Mouse (Mus musculus): Measurements from ENCODE around the gene Sox6.
"Not testable (repeated sequence)": the region's sequence is repeated elsewhere in the genome, so short reads cannot be mapped to it uniquely, and the experiment has no call there.

Sox6 gene

GRCm38 (mm10) chr7:115662121-115662520 lies 376.5 kb downstream of the Sox6 start:
- DNase-seq (ENCODE audit: low spot score in 2 of 2), result no peak

- no peak for DNase-seq (ENCODE audit: low spot score in 2 of 2)
Measured at GRCm38 (mm10) chr7:115646696-115647095, 391.9 kb downstream of the Sox6 start.

GRCm38 (mm10) chr7:115645971-115646447 lies 392.6 kb downstream of the Sox6 start:
- DNase-seq (ENCODE audit: low spot score in 2 of 2), result no peak

- DNase-seq (ENCODE audit: low spot score in 2 of 2), result no peak
Measured at GRCm38 (mm10) chr7:115645272-115645970, 393.2 kb downstream of the Sox6 start.

GRCm38 (mm10) chr7:115630691-115631090 lies 407.9 kb downstream of the Sox6 start:
- DNase-seq (ENCODE audit: low spot score in 2 of 2), result no peak

- DNase-seq (ENCODE audit: low spot score in 2 of 2), result no peak
Measured at GRCm38 (mm10) chr7:115630287-115630686, 408.3 kb downstream of the Sox6 start.

- DNase-seq (ENCODE audit: low spot score in 2 of 2), result no peak
Measured at GRCm38 (mm10) chr7:115628766-115629165, 409.8 kb downstream of the Sox6 start.

GRCm38 (mm10) chr7:115625956-115626355 lies 412.6 kb downstream of the Sox6 start:
- no peak for DNase-seq (ENCODE audit: low spot score in 2 of 2)

- DNase-seq (ENCODE audit: low spot score in 2 of 2), result no peak
Measured at GRCm38 (mm10) chr7:115624907-115625552, 413.6 kb downstream of the Sox6 start.

GRCm38 (mm10) chr7:115624451-115624850 lies 414.1 kb downstream of the Sox6 start:
- DNase-seq (ENCODE audit: low spot score in 2 of 2), result no peak

GRCm38 (mm10) chr7:115615697-115616237 lies 422.8 kb downstream of the Sox6 start:
- no peak for DNase-seq (ENCODE audit: low spot score in 2 of 2)

GRCm38 (mm10) chr7:115607485-115607884 lies 431.1 kb downstream of the Sox6 start:
- no peak for DNase-seq (ENCODE audit: low spot score in 2 of 2)

- DNase-seq (ENCODE audit: low spot score in 2 of 2), result not testable (repeated sequence)
Measured at GRCm38 (mm10) chr7:115606125-115606524, 432.5 kb downstream of the Sox6 start.

- DNase-seq (ENCODE audit: low spot score in 2 of 2), result no peak
Measured at GRCm38 (mm10) chr7:115604883-115605282, 433.7 kb downstream of the Sox6 start.

- DNase-seq (ENCODE audit: low spot score in 2 of 2), result no peak
Measured at GRCm38 (mm10) chr7:115597376-115597775, 441.2 kb downstream of the Sox6 start.

GRCm38 (mm10) chr7:115580461-115580860 lies 458.1 kb downstream of the Sox6 start:
- no peak for DNase-seq (ENCODE audit: low spot score in 2 of 2)

GRCm38 (mm10) chr7:115579826-115580225 lies 458.8 kb downstream of the Sox6 start:
- no peak for DNase-seq (ENCODE audit: low spot score in 2 of 2)

- no peak for DNase-seq (ENCODE audit: low spot score in 2 of 2)
Measured at GRCm38 (mm10) chr7:115576387-115576786, 462.2 kb downstream of the Sox6 start.

- no peak for DNase-seq (ENCODE audit: low spot score in 2 of 2)
Measured at GRCm38 (mm10) chr7:115574834-115575233, 463.8 kb downstream of the Sox6 start.

GRCm38 (mm10) chr7:115568821-115569240 lies 469.8 kb downstream of the Sox6 start:
- DNase-seq (ENCODE audit: low spot score in 2 of 2), result no peak

GRCm38 (mm10) chr7:115568301-115568700 lies 470.3 kb downstream of the Sox6 start:
- DNase-seq (ENCODE audit: low spot score in 2 of 2), result no peak

- DNase-seq (ENCODE audit: low spot score in 2 of 2), result no peak
Measured at GRCm38 (mm10) chr7:115566818-115567217, 471.8 kb downstream of the Sox6 start.

GRCm38 (mm10) chr7:115565060-115565426 lies 473.6 kb downstream of the Sox6 start:
- no peak for DNase-seq (ENCODE audit: low spot score in 2 of 2)

Data from urinary bladder, postnatal 4 days (tissue).